Mouse (Mus musculus) c-Kit-positive CD71-positive TER-119-negative erythroid progenitor cells, embryonic 14.5 days (primary cell): ENCODE measurements at regions not wholly inside any gene's neighbourhood (a gene's known extent, or its start where the extent isn't known, plus 50 kb on each side); places are given as distances from the start of the nearest gene placed in this dataset.
A peak's percentile ranks its signal among the peaks of the same experiment; 100 is the strongest.

ENCODE experiments used
- DNase-seq: peaks from one replicate; pipeline ENCODE4 v3.0.0-alpha.2; 2013; ENCODE audit warnings: low read depth

- peak; percentile 17 for DNase-seq
These were observed 328.6 kb upstream of the Camk1g start for GRCm38 (mm10) chr1:193698603-193699266.

GRCm38 (mm10) chr1:193697857-193698256, 327.8 kb upstream of the Camk1g start:
- no peak for DNase-seq

- no peak for DNase-seq
These were observed 326.9 kb upstream of the Camk1g start for GRCm38 (mm10) chr1:193697001-193697400.

GRCm38 (mm10) chr1:193692991-193693390, 322.9 kb upstream of the Camk1g start:
- no peak for DNase-seq

GRCm38 (mm10) chr1:193689601-193690000, 319.5 kb upstream of the Camk1g start:
- no peak for DNase-seq

- DNase-seq, result no peak
These were observed 312.8 kb upstream of the Camk1g start for GRCm38 (mm10) chr1:193682917-193683316.

- no peak for DNase-seq
These were observed 308.4 kb upstream of the Camk1g start for GRCm38 (mm10) chr1:193678448-193678847.

GRCm38 (mm10) chr1:193673236-193673830, 303.2 kb upstream of the Camk1g start:
- no peak for DNase-seq

GRCm38 (mm10) chr1:193672681-193673080, 302.6 kb upstream of the Camk1g start:
- DNase-seq, result no peak

GRCm38 (mm10) chr1:193671816-193672254, 301.7 kb upstream of the Camk1g start:
- DNase-seq, result no peak

GRCm38 (mm10) chr1:193671046-193671445, 300.9 kb upstream of the Camk1g start:
- no peak for DNase-seq

GRCm38 (mm10) chr1:193670008-193670407, 299.9 kb upstream of the Camk1g start:
- no peak for DNase-seq

GRCm38 (mm10) chr1:193668841-193669240, 298.7 kb upstream of the Camk1g start:
- no peak for DNase-seq

- no peak for DNase-seq
These were observed 295.8 kb upstream of the Camk1g start for GRCm38 (mm10) chr1:193665854-193666253.

- DNase-seq, result no peak
These were observed 294.5 kb upstream of the Camk1g start for GRCm38 (mm10) chr1:193664569-193664968.

- no peak for DNase-seq
These were observed 293.5 kb upstream of the Camk1g start for GRCm38 (mm10) chr1:193663587-193663986.

- DNase-seq, result no peak
These were observed 292.2 kb upstream of the Camk1g start for GRCm38 (mm10) chr1:193662166-193662890.

GRCm38 (mm10) chr1:193661377-193661776, 291.3 kb upstream of the Camk1g start:
- DNase-seq, result no peak

- no peak for DNase-seq
These were observed 285.1 kb upstream of the Camk1g start for GRCm38 (mm10) chr1:193655076-193655677.

- DNase-seq, result no peak
These were observed 280.2 kb upstream of the Camk1g start for GRCm38 (mm10) chr1:193650275-193650674.

GRCm38 (mm10) chr1:193649400-193649799, 279.3 kb upstream of the Camk1g start:
- no peak for DNase-seq

GRCm38 (mm10) chr1:193647371-193648270, 277.5 kb upstream of the Camk1g start:
- DNase-seq, result no peak
